Mouse (Mus musculus) myocyte (in vitro differentiated cells): ENCODE measurements at regions not wholly inside any gene's neighbourhood (a gene's known extent, or its start where the extent isn't known, plus 50 kb on each side); places are given as distances from the start of the nearest gene placed in this dataset.

Source experiments
- CEBPB ChIP-seq: IDR thresholded peaks from 2 replicates; pipeline ENCODE4 v1.6.1; 2011; ENCODE audit warnings: mild to moderate bottlenecking, moderate library complexity; ENCODE audit not compliant: poor library complexity, insufficient read depth, severe bottlenecking
- E2F4 ChIP-seq: IDR thresholded peaks from one replicate; pipeline ENCODE4 v1.6.1; 2011; ENCODE audit warnings: mild to moderate bottlenecking, control low read depth, moderate library complexity; ENCODE audit not compliant: insufficient read depth
- MYOD1 ChIP-seq, 3 experiments: IDR thresholded peaks; one replicate each; pipeline ENCODE4 v1.6.1; 2011; ENCODE audit warnings: control low read depth in 2 of 3, low read depth in 2 of 3, mild to moderate bottlenecking in 2 of 3, moderate library complexity in 1 of 3; ENCODE audit not compliant: insufficient read length in 2 of 3, control insufficient read depth in 1 of 3
- MYOG ChIP-seq, 3 experiments: IDR thresholded peaks; one replicate each; pipeline ENCODE4 v1.6.1; 2011; ENCODE audit warnings: control low read depth in 2 of 3, low read depth in 2 of 3, mild to moderate bottlenecking in 2 of 3; ENCODE audit not compliant: insufficient read length in 2 of 3, control insufficient read depth in 1 of 3, insufficient read depth in 1 of 3
- POLR2A ChIP-seq: IDR thresholded peaks from one replicate; pipeline ENCODE4 v1.6.1; 2011; ENCODE audit warnings: low read depth, mild to moderate bottlenecking, control low read depth, moderate library complexity; ENCODE audit not compliant: insufficient read length
- POLR2AphosphoS2 ChIP-seq: IDR thresholded peaks from one replicate; pipeline ENCODE4 v1.6.1; 2011; ENCODE audit warnings: low read depth, control low read depth; ENCODE audit not compliant: insufficient read length
- REST ChIP-seq: IDR thresholded peaks from one replicate; pipeline ENCODE4 v1.6.1; 2011; ENCODE audit warnings: mild to moderate bottlenecking, control low read depth, moderate library complexity; ENCODE audit not compliant: insufficient read depth, insufficient read length
- SRF ChIP-seq: IDR thresholded peaks from one replicate; pipeline ENCODE4 v1.6.1; 2011; ENCODE audit warnings: low read depth; ENCODE audit not compliant: control insufficient read depth, insufficient read length
- TCF12 ChIP-seq: IDR thresholded peaks from one replicate; pipeline ENCODE4 v1.6.1; 2011; ENCODE audit warnings: mild to moderate bottlenecking, control low read depth; ENCODE audit not compliant: poor library complexity, insufficient read depth, severe bottlenecking
- USF1 ChIP-seq: IDR thresholded peaks from one replicate; pipeline ENCODE4 v1.6.1; 2011; ENCODE audit warnings: low read depth, mild to moderate bottlenecking, control low read depth, moderate library complexity

- TF ChIP-seq USF1 = peak; percentile 14
- TF ChIP-seq MYOG (IDR thresholded peaks at IDR 0.05; ENCODE audit: control insufficient read depth in 1 of 3, insufficient read depth in 1 of 3, insufficient read length in 2 of 3, low read depth in 2 of 3) = no peak
- no peak for TF ChIP-seq E2F4
- no peak for TF ChIP-seq CEBPB
- TF ChIP-seq POLR2A = no peak
- no peak for TF ChIP-seq TCF12
- TF ChIP-seq MYOD1 (IDR thresholded peaks at IDR 0.05; ENCODE audit: control insufficient read depth in 1 of 3, insufficient read length in 2 of 3, low read depth in 2 of 3) = no peak
- TF ChIP-seq POLR2AphosphoS2 = no peak
- no peak for TF ChIP-seq REST
- no peak for TF ChIP-seq SRF
Observed at GRCm38 (mm10) chr2:79159336-79159735, 95.9 kb upstream of the Itga4 start.
